Mouse (Mus musculus) midbrain, postnatal 0 days (tissue): ENCODE data around the gene Ifi35. TPM values are rescaled to one million over a fixed set of nuclear protein-coding genes. Genes with fewer than 3 reads are reported as not detected.

Source experiments
- ATAC-seq: fragments of 200-750 bp; cut with Nextera tagmentation; 2 replicates; pipeline ENCODE4 v1.8.0; 2017; ENCODE audit warnings: moderate number of reproducible peaks, mild to moderate bottlenecking, moderate TSS enrichment, moderate library complexity; ENCODE audit not compliant: low FRiP score
- DNase-seq: peaks from one replicate; pipeline ENCODE4 v3.0.0-alpha.2; 2015; ENCODE audit warnings: low spot score
- H3K27ac ChIP-seq: fragments of 300-500 bp; sonication (generic); 2 replicates; pipeline ENCODE4 v1.5.1; 2014; ENCODE audit warnings: low read depth, mild to moderate bottlenecking, low read length, mixed read lengths
- H3K27me3 ChIP-seq: fragments of 300-500 bp; sonication (generic); 2 replicates; pipeline ENCODE4 v1.6.1; 2014; ENCODE audit warnings: low read length, control low read depth, mixed read lengths; ENCODE audit not compliant: insufficient read depth
- H3K36me3 ChIP-seq: fragments of 300-500 bp; sonication (generic); 2 replicates; pipeline ENCODE4 v1.6.1; 2014; ENCODE audit warnings: low read length, control low read depth, mixed read lengths; ENCODE audit not compliant: insufficient read depth
- H3K4me1 ChIP-seq: fragments of 300-500 bp; sonication (generic); 2 replicates; pipeline ENCODE4 v1.6.1; 2014; ENCODE audit warnings: mild to moderate bottlenecking, control low read depth, antibody characterized with exemption, low read length, mixed read lengths; ENCODE audit not compliant: insufficient read depth
- H3K4me2 ChIP-seq: fragments of 300-500 bp; sonication (generic); 2 replicates; pipeline ENCODE4 v1.6.1; 2014; ENCODE audit warnings: low read depth, mild to moderate bottlenecking, low read length, mixed read lengths; ENCODE audit not compliant: poor library complexity, severe bottlenecking
- H3K4me3 ChIP-seq: fragments of 300-500 bp; sonication (generic); 2 replicates; pipeline ENCODE4 v1.5.1; 2014; ENCODE audit warnings: low read depth, mild to moderate bottlenecking, low read length, moderate library complexity
- H3K9ac ChIP-seq: fragments of 300-500 bp; sonication (generic); replicated peaks from 2 replicates; pipeline ENCODE4 v1.6.1; 2014; ENCODE audit warnings: mild to moderate bottlenecking, low read length, moderate library complexity, mixed read lengths; ENCODE audit not compliant: poor library complexity, severe bottlenecking
- H3K9me3 ChIP-seq: fragments of 300-500 bp; sonication (generic); 2 replicates; pipeline ENCODE4 v1.6.1; 2016; ENCODE audit warnings: low read length, control low read depth
- CTCF ChIP-seq: IDR thresholded peaks from 2 replicates; pipeline ENCODE4 v1.5.1; 2016; ENCODE audit warnings: antibody characterized with exemption, mild to moderate bottlenecking
- WGBS: fragments of 180-500 bp; shearing (Covaris S2); extraction: QIAGEN DNeasy Blood & Tissue Kit; methylation state at CpG from one replicate; pipeline ENCODE4 v1.1.7; 2014; 5-methylcytosine and 5-hydroxymethylcytosine counted together
- microRNA-seq: library from miRNA; unstranded; fragments of <30 nt; microRNA quantifications from one replicate; pipeline ENCODE4, GENCODE M21; 2016; ENCODE audit warnings: borderline number of aligned reads
- polyA plus RNA-seq: library from polyadenylated mRNA; unstranded; fragments of >200 nt; fragmentation: Nextera tagmentation; extraction: Ambion mirVana; gene quantifications from 2 replicates; pipeline ENCODE4 v1.2.1, GENCODE M21; 2015
- total RNA-seq: library from RNA; depleted of rRNA; stranded (reverse); fragments of >200 nt; gene quantifications from 2 replicates; pipeline ENCODE4 v1.2.3, GENCODE M21; 2014; rRNA removed

Ifi35 gene
- total and polyA plus RNA-seq, 2 experiments from 2014 or later: 3.3 to 4.5 TPM

DNA sequence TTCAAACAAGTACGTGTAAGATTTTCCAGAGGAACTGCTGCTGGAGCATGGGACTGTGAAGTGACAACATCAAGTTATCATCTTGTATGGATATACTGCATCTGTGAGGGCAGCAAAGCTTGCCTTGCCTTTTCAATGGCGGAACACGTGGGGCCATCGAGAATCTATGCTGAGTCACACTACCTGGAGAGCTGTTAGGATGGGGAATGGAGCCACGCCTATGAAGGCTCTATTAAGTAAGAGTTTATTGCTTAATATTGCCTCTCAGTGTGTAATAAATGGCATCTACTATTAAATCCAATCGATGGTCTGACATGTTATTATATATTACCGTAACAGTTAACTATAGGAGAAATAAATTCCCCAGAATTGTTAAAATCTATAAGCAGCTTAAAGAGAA, 58.9 kb downstream of the Ifi35 start:
- no peaks in the 10 kb centered on the region for H3K27me3 ChIP-seq
- no peaks in the 10 kb centered on the region for H3K9me3 ChIP-seq
- DNase-seq (no peak), ATAC-seq (no peak)
- no peaks in the 10 kb centered on the region for H3K4me1 ChIP-seq
- WGBS: 90% methylated on average over 7 of the region's 7 CpGs
- H3K27ac ChIP-seq: no peak overlapping the region
- H3K36me3 ChIP-seq: no peaks in the 10 kb centered on the region
- no peak for TF ChIP-seq CTCF
- H3K4me2 ChIP-seq: no peak overlapping the region
- H3K9ac ChIP-seq: no peak overlapping the region
- H3K4me3 ChIP-seq: no peak overlapping the region

Small RNA genes lying within 50 kb of the gene (microRNA-seq; reads per million reads assigned to microRNA genes)
- not detected for gene Mir6929

Other genes with a start within 250 kb of the Ifi35 start
- 26.5 and 40.0 TPM in 2 replicates for gene Ezh1, start 221.9 kb upstream of the Ifi35 start, total RNA-seq
- 25.4 and 25.9 TPM in 2 replicates for gene Ezh1, start 221.9 kb upstream of the Ifi35 start, polyA plus RNA-seq
- gene Ramp2, start 202.4 kb upstream of the Ifi35 start, total RNA-seq: 55.0 and 67.5 TPM in 2 replicates
- gene Ramp2, start 202.4 kb upstream of the Ifi35 start, polyA plus RNA-seq: 95.3 and 103 TPM in 2 replicates
- 77.3 and 82.3 TPM in 2 replicates for gene Vps25, start 194.7 kb upstream of the Ifi35 start, total RNA-seq
- gene Vps25, start 194.7 kb upstream of the Ifi35 start, polyA plus RNA-seq: 130 and 144 TPM in 2 replicates
- 4.2 and 8.1 TPM in 2 replicates for gene Wnk4, start 187.8 kb upstream of the Ifi35 start, total RNA-seq
- gene Wnk4, start 187.8 kb upstream of the Ifi35 start, polyA plus RNA-seq: 7.5 and 9.2 TPM in 2 replicates
- gene Cntd1, start 169.4 kb upstream of the Ifi35 start, total RNA-seq: not detected in 2 replicates
- 0.25 and 0.42 TPM in 2 replicates for gene Cntd1, start 169.4 kb upstream of the Ifi35 start, polyA plus RNA-seq
- gene Coa3, start 169.3 kb upstream of the Ifi35 start, total RNA-seq: 136 and 168 TPM in 2 replicates
- 204 and 229 TPM in 2 replicates for gene Coa3, start 169.3 kb upstream of the Ifi35 start, polyA plus RNA-seq
- gene Becn1, start 146.1 kb upstream of the Ifi35 start, total RNA-seq: 94.4 and 209 TPM in 2 replicates
- 145 and 150 TPM in 2 replicates for gene Becn1, start 146.1 kb upstream of the Ifi35 start, polyA plus RNA-seq
- 69.1 and 74.0 TPM in 2 replicates for gene Psme3, start 132.2 kb upstream of the Ifi35 start, total RNA-seq
- gene Psme3, start 132.2 kb upstream of the Ifi35 start, polyA plus RNA-seq: 75.0 and 76.5 TPM in 2 replicates
- 5.3 and 6.7 TPM in 2 replicates for gene Aoc2, start 123.3 kb upstream of the Ifi35 start, total RNA-seq
- gene Aoc2, start 123.3 kb upstream of the Ifi35 start, polyA plus RNA-seq: 0.64 and 0.77 TPM in 2 replicates
- 0.66 and 1.2 TPM in 2 replicates for gene Aoc3, start 117.8 kb upstream of the Ifi35 start, total RNA-seq
- gene Aoc3, start 117.8 kb upstream of the Ifi35 start, polyA plus RNA-seq: 0.07 and 0.20 TPM in 2 replicates
- not detected in 2 replicates for gene G6pc, start 80.8 kb upstream of the Ifi35 start, total RNA-seq
- gene G6pc, start 80.8 kb upstream of the Ifi35 start, polyA plus RNA-seq: not detected in 2 replicates
- 67.4 and 78.3 TPM in 2 replicates for gene Aarsd1, start 30.8 kb upstream of the Ifi35 start, total RNA-seq
- gene Aarsd1, start 30.8 kb upstream of the Ifi35 start, polyA plus RNA-seq: 96.3 and 107 TPM in 2 replicates
- 1.8 and 5.7 TPM in 2 replicates for gene Gm27029, start 23.6 kb upstream of the Ifi35 start, total RNA-seq
- gene Gm27029, start 23.6 kb upstream of the Ifi35 start, polyA plus RNA-seq: 6.3 and 6.8 TPM in 2 replicates
- gene Rundc1, start 23.3 kb upstream of the Ifi35 start, total RNA-seq: 10.4 and 12.9 TPM in 2 replicates
- 24.2 and 25.2 TPM in 2 replicates for gene Rundc1, start 23.3 kb upstream of the Ifi35 start, polyA plus RNA-seq
- gene Ptges3l, start 23.1 kb upstream of the Ifi35 start, total RNA-seq: 0.66 and 2.7 TPM in 2 replicates
- gene Ptges3l, start 23.1 kb upstream of the Ifi35 start, polyA plus RNA-seq: 2.9 TPM in 2 replicates
- 605 and 614 TPM in 2 replicates for gene Rpl27, start 6.1 kb upstream of the Ifi35 start, total RNA-seq
- gene Rpl27, start 6.1 kb upstream of the Ifi35 start, polyA plus RNA-seq: 227 and 260 TPM in 2 replicates
- 90.5 and 96.3 TPM in 2 replicates for gene Rnd2, start 16.6 kb downstream of the Ifi35 start, total RNA-seq
- 95.7 and 104 TPM in 2 replicates for gene Rnd2, start 16.6 kb downstream of the Ifi35 start, polyA plus RNA-seq
- gene Vat1, start 17.8 kb downstream of the Ifi35 start, total RNA-seq: 313 and 334 TPM in 2 replicates
- gene Vat1, start 17.8 kb downstream of the Ifi35 start, polyA plus RNA-seq: 143 and 146 TPM in 2 replicates
- gene Brca1, start 103.5 kb downstream of the Ifi35 start, total RNA-seq: 2.8 and 5.1 TPM in 2 replicates
- 0.84 and 0.90 TPM in 2 replicates for gene Brca1, start 103.5 kb downstream of the Ifi35 start, polyA plus RNA-seq
- 121 and 128 TPM in 2 replicates for gene Nbr1, start 103.7 kb downstream of the Ifi35 start, total RNA-seq
- 56.3 and 59.7 TPM in 2 replicates for gene Nbr1, start 103.7 kb downstream of the Ifi35 start, polyA plus RNA-seq
- 1.5 and 3.0 TPM in 2 replicates for gene Tmem106a, start 133.8 kb downstream of the Ifi35 start, total RNA-seq
- 3.5 and 3.6 TPM in 2 replicates for gene Tmem106a, start 133.8 kb downstream of the Ifi35 start, polyA plus RNA-seq
- not detected in 2 replicates for gene Gm11634, start 150.8 kb downstream of the Ifi35 start, total RNA-seq
- gene Gm11634, start 150.8 kb downstream of the Ifi35 start, polyA plus RNA-seq: not detected in 2 replicates
- 2.8 and 3.6 TPM in 2 replicates for gene Rdm1, start 178.8 kb downstream of the Ifi35 start, total RNA-seq
- 8.3 and 9.2 TPM in 2 replicates for gene Rdm1, start 178.8 kb downstream of the Ifi35 start, polyA plus RNA-seq
- 4.5 and 6.9 TPM in 2 replicates for gene Arl4d, start 217.1 kb downstream of the Ifi35 start, total RNA-seq
- gene Arl4d, start 217.1 kb downstream of the Ifi35 start, polyA plus RNA-seq: 5.7 and 7.1 TPM in 2 replicates